Mouse (Mus musculus) stomach, embryonic 16.5 days (tissue): ENCODE measurements around the gene Hfe2. TPM values are rescaled to one million over a fixed set of nuclear protein-coding genes. Genes with fewer than 3 reads are reported as not detected.

Experiments used
- ATAC-seq: fragments of 200-750 bp; cut with Nextera tagmentation; 2 replicates; pipeline ENCODE4 v1.8.0; 2017; ENCODE audit warnings: moderate number of reproducible peaks, moderate TSS enrichment; ENCODE audit not compliant: insufficient read depth, low FRiP score
- H3K27ac ChIP-seq: fragments of 300-500 bp; sonication (generic); 2 replicates; pipeline ENCODE4 v1.5.1; 2014; ENCODE audit warnings: low read length
- H3K27me3 ChIP-seq: fragments of 300-500 bp; sonication (generic); 2 replicates; pipeline ENCODE4 v1.6.1; 2014; ENCODE audit warnings: low read length, control low read depth, mixed read lengths; ENCODE audit not compliant: control insufficient read depth, insufficient read depth
- H3K36me3 ChIP-seq: fragments of 300-500 bp; sonication (generic); 2 replicates; pipeline ENCODE4 v1.6.1; 2014; ENCODE audit warnings: low read length; ENCODE audit not compliant: control insufficient read depth, insufficient read depth
- H3K4me1 ChIP-seq: fragments of 300-500 bp; sonication (generic); 2 replicates; pipeline ENCODE4 v1.6.1; 2014; ENCODE audit warnings: low read length, control low read depth, mixed read lengths; ENCODE audit not compliant: control insufficient read depth, insufficient read depth
- H3K4me2 ChIP-seq: fragments of 300-500 bp; sonication (generic); 2 replicates; pipeline ENCODE4 v1.6.1; 2014; ENCODE audit warnings: low read depth, low read length, mixed read lengths
- H3K4me3 ChIP-seq: fragments of 300-500 bp; sonication (generic); replicated peaks from 2 replicates; pipeline ENCODE4 v1.5.1; 2014; ENCODE audit warnings: mild to moderate bottlenecking, low read length
- H3K9ac ChIP-seq: fragments of 300-500 bp; sonication (generic); 2 replicates; pipeline ENCODE4 v1.6.1; 2014; ENCODE audit warnings: low read length
- H3K9me3 ChIP-seq: fragments of 300-500 bp; sonication (generic); replicated peaks from 2 replicates; pipeline ENCODE4 v1.6.1; 2016; ENCODE audit warnings: low read length, control low read depth; ENCODE audit not compliant: control insufficient read depth
- WGBS: fragments of 180-500 bp; shearing (Covaris S2); extraction: QIAGEN DNeasy Blood & Tissue Kit; methylation state at CpG from one replicate; pipeline ENCODE4 v1.1.7; 2014; 5-methylcytosine and 5-hydroxymethylcytosine counted together
- polyA plus RNA-seq: library from polyadenylated mRNA; unstranded; fragments of >200 nt; fragmentation: Nextera tagmentation; extraction: Ambion mirVana; gene quantifications from 2 replicates; pipeline ENCODE4 v1.2.1, GENCODE M21; 2015

Hfe2 gene
- polyA plus RNA-seq, 1 experiment from 2014 or later: 3.8 TPM

- Histone ChIP-seq H3K4me2 (peak within 1 kb of the TSS; percentile 66), H3K9ac (peak within 1 kb of the TSS; percentile 93), H3K4me3 (peak within 1 kb of the TSS; percentile 83), H3K9me3 (no peaks in the 10 kb centered on the region), H3K27ac (peak within 1 kb of the TSS; percentile 96), H3K36me3 (peaks cover 21% of the 10 kb centered on the region; the same call in 1 of the 2 replicates), H3K4me1 (peaks cover 44% of the 10 kb centered on the region), H3K27me3 (no peaks in the 10 kb centered on the region)
- peak; percentile 99 for ATAC-seq
- WGBS: under 1% methylated on average over 26 of the region's 26 CpGs
Measured at GRCm38 (mm10) chr3:96557694-96558093, 32.7 kb downstream of the Hfe2 start, which contains the start of gene Txnip. TSS of gene Txnip (plus strand) at chr3:96557957.

- Histone ChIP-seq H3K27me3 (no peaks in the 10 kb centered on the region), H3K27ac (peak overlapping the region; percentile 96), H3K4me1 (peaks cover 46% of the 10 kb centered on the region), H3K9me3 (no peaks in the 10 kb centered on the region), H3K36me3 (peaks cover 21% of the 10 kb centered on the region; the same call in 1 of the 2 replicates), H3K4me2 (peak overlapping the region; percentile 65), H3K4me3 (peak overlapping the region; percentile 83), H3K9ac (peak overlapping the region; percentile 93)
- under 1% methylated on average over 17 of the region's 17 CpGs for WGBS
- no peak for ATAC-seq
Measured at GRCm38 (mm10) chr3:96558159-96558558, 33.2 kb downstream of the Hfe2 start.

- peaks cover 48% of the 10 kb centered on the region for H3K4me1 ChIP-seq
- no peaks in the 10 kb centered on the region for H3K9me3 ChIP-seq
- peak overlapping the region; percentile 65 for H3K4me2 ChIP-seq
- H3K9ac ChIP-seq: peak overlapping the region; percentile 93
- H3K4me3 ChIP-seq: peak overlapping the region; percentile 83
- no peaks in the 10 kb centered on the region for H3K27me3 ChIP-seq
- H3K27ac ChIP-seq: peak overlapping the region; percentile 96
- peaks cover 21% of the 10 kb centered on the region; the same call in 1 of the 2 replicates for H3K36me3 ChIP-seq
- no peak for ATAC-seq
- WGBS: 10% methylated on average over 10 of the region's 10 CpGs
Measured at GRCm38 (mm10) chr3:96558668-96559196, 33.8 kb downstream of the Hfe2 start.

GRCm38 (mm10) chr3:96559398-96559910 lies 34.5 kb downstream of the Hfe2 start:
- H3K27ac ChIP-seq: peak overlapping the region; percentile 96; the same call in 1 of the 2 replicates
- H3K4me3 ChIP-seq: peak overlapping the region; percentile 83
- WGBS: 52% methylated on average over 12 of the region's 12 CpGs

DNA sequence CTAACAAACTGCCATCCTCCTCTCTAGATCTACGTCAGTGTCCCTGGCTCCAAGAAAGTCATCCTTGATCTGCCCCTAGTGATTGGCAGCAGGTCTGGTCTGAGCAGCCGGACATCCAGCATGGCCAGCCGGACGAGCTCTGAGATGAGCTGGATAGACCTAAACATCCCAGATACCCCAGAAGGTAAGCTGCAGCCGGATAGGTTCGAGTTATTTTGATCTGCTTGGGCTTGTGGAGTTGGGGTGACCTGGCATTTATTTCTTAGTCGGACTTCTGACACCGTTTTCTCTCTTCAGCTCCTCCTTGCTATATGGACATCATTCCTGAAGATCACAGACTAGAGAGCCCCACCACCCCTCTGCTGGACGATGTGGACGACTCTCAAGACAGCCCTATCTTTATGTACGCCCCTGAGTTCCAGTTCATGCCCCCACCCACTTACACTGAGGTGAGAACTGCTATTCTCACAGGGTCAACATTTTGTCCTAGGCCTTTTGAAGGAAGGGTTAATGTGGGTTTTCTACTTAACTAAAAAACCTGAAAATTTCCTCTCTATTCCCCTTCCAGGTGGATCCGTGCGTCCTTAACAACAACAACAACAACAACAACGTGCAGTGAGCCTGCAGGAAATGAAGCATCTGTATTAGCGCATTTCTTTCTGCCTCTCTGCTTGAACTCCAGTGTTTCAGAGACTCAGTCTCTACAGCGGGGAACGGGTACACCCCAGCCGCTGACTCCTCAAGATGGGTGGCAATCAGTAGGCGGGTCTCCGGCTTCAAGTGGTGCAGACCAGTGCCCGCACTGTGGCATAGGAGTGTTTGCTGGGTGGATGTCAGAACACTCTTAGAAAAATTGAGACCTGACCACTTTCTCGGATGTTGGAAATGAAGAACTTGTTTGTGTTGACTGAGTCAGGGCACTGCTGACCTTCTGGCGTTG lies 35.2 kb downstream of the Hfe2 start:
- Histone ChIP-seq H3K4me1 (peaks cover 54% of the 10 kb centered on the region), H3K9ac (peak overlapping the region; percentile 93), H3K9me3 (no peaks in the 10 kb centered on the region), H3K27me3 (no peaks in the 10 kb centered on the region), H3K4me2 (peak overlapping the region; percentile 65), H3K36me3 (peaks cover 21% of the 10 kb centered on the region; the same call in 1 of the 2 replicates), H3K27ac (peak overlapping the region; percentile 50), H3K4me3 (peak overlapping the region; percentile 83)
- no peak for ATAC-seq
- 65% methylated on average over 23 of the region's 23 CpGs for WGBS

More at GRCm38 (mm10) chr3:96559398-96559910, 34.5 kb downstream of the Hfe2 start:
- Histone ChIP-seq H3K9me3 (no peaks in the 10 kb centered on the region), H3K36me3 (peaks cover 21% of the 10 kb centered on the region; the same call in 1 of the 2 replicates), H3K9ac (peak overlapping the region; percentile 93), H3K27me3 (no peaks in the 10 kb centered on the region), H3K4me2 (peak overlapping the region; percentile 65), H3K4me1 (peaks cover 55% of the 10 kb centered on the region)
- ATAC-seq: no peak

- no peaks in the 10 kb centered on the region for H3K9me3 ChIP-seq
Measured at GRCm38 (mm10) chr3:96560881-96561668, 36.1 kb downstream of the Hfe2 start.

GRCm38 (mm10) chr3:96561946-96562681 lies 37.1 kb downstream of the Hfe2 start:
- H3K27me3 ChIP-seq: no peaks in the 10 kb centered on the region
- peak overlapping the region; percentile 64 for H3K27ac ChIP-seq
- no peak for ATAC-seq
- H3K9ac ChIP-seq: 0 out of 2 replicates have a peak overlapping the region, but pooled peaks have one; percentile 13
- H3K9me3 ChIP-seq: no peaks in the 10 kb centered on the region
- H3K4me3 ChIP-seq: peak overlapping the region; percentile 1; the same call in 1 of the 2 replicates
- H3K4me2 ChIP-seq: peak overlapping the region; percentile 65
- H3K36me3 ChIP-seq: peaks cover 21% of the 10 kb centered on the region; the same call in 1 of the 2 replicates
- WGBS: 38% methylated on average over 10 of the region's 10 CpGs
- H3K4me1 ChIP-seq: peaks cover 54% of the 10 kb centered on the region

More at GRCm38 (mm10) chr3:96560881-96561668, 36.1 kb downstream of the Hfe2 start:
- H3K27ac ChIP-seq: peak overlapping the region; percentile 52
- peak overlapping the region; percentile 83 for H3K4me3 ChIP-seq
- no peak for ATAC-seq
- peak overlapping the region; percentile 65 for H3K4me2 ChIP-seq
- peaks cover 21% of the 10 kb centered on the region; the same call in 1 of the 2 replicates for H3K36me3 ChIP-seq
- H3K4me1 ChIP-seq: peaks cover 49% of the 10 kb centered on the region
- H3K27me3 ChIP-seq: no peaks in the 10 kb centered on the region
- H3K9ac ChIP-seq: peak overlapping the region; percentile 93
- WGBS: 76% methylated on average over 9 of the region's 9 CpGs

- Histone ChIP-seq H3K9me3 (no peaks in the 10 kb centered on the region), H3K27me3 (no peaks in the 10 kb centered on the region), H3K36me3 (peaks cover 21% of the 10 kb centered on the region; the same call in 1 of the 2 replicates), H3K9ac (no peak overlapping the region), H3K4me2 (no peak overlapping the region), H3K27ac (peak overlapping the region; percentile 67), H3K4me1 (peaks cover 54% of the 10 kb centered on the region), H3K4me3 (no peak overlapping the region)
- ATAC-seq: no peak
- WGBS: 89% methylated on average over 8 of the region's 8 CpGs
Measured at GRCm38 (mm10) chr3:96563267-96563666, 38.3 kb downstream of the Hfe2 start.
